Mouse (Mus musculus) mouse embryonic stem cell (cell line): Measurements from ENCODE around the gene Soga1.

ENCODE experiments used
- in situ Hi-C, 2 experiments: fragments of 300-500 bp; cut with MboI; formaldehyde crosslinking; loops; 1 replicate in 1 of 2; 3 replicates in 1 of 2; pipeline ENCODE4 v1.14.3; 2019 to 2020; ENCODE audit warnings: low sequenced_read_pairs in 2 of 2, low pct_unique_long_range_greater_than_20kb in 1 of 2, mixed read lengths in 1 of 2; ENCODE audit not compliant: unreplicated experiment in 1 of 2

The Soga1 gene

GRCm38 (mm10) chr2:156968501-156968900 is 110.6 kb downstream of the Soga1 start:
- in situ Hi-C loops = no loop called here

- in situ Hi-C loops = no loop called here
Observed at GRCm38 (mm10) chr2:156967388-156967787, 111.7 kb downstream of the Soga1 start.
